Mouse (Mus musculus) cerebellum, adult 18-20 months (tissue): Measurements from ENCODE around the gene Pon1.

Source experiments
- DNase-seq, 2 experiments: peaks; one replicate each; pipeline ENCODE4 v3.0.0; 2021

Pon1 gene

GRCm38 (mm10) chr6:5174179-5174812 is 19.4 kb downstream of the Pon1 start:
- no peak for DNase-seq

GRCm38 (mm10) chr6:5172571-5172970 is 21.2 kb downstream of the Pon1 start:
- no peak for DNase-seq

- DNase-seq = no peak
Measured at GRCm38 (mm10) chr6:5171418-5171817, 22.3 kb downstream of the Pon1 start.

- DNase-seq = no peak
Measured at GRCm38 (mm10) chr6:5168158-5168557, 25.6 kb downstream of the Pon1 start.

- DNase-seq = no peak
Measured at GRCm38 (mm10) chr6:5167051-5167677, 26.6 kb downstream of the Pon1 start.

GRCm38 (mm10) chr6:5164855-5165254 is 28.9 kb downstream of the Pon1 start:
- DNase-seq = no peak

GRCm38 (mm10) chr6:5163507-5164144 is 30.1 kb downstream of the Pon1 start:
- DNase-seq = no peak

- DNase-seq = no peak
Measured at GRCm38 (mm10) chr6:5162052-5162451, 31.7 kb downstream of the Pon1 start.

GRCm38 (mm10) chr6:5159385-5159791 is 34.4 kb downstream of the Pon1 start:
- DNase-seq = no peak

GRCm38 (mm10) chr6:5156541-5157425 is 37.0 kb downstream of the Pon1 start:
- no peak for DNase-seq

GRCm38 (mm10) chr6:5155313-5155927 is 38.3 kb downstream of the Pon1 start:
- DNase-seq = no peak

- DNase-seq = no peak
Measured at GRCm38 (mm10) chr6:5154786-5155185, 39.0 kb downstream of the Pon1 start.

GRCm38 (mm10) chr6:5152185-5152584 is 41.6 kb downstream of the Pon1 start:
- no peak for DNase-seq

- no peak for DNase-seq
Measured at GRCm38 (mm10) chr6:5151171-5151570, 42.6 kb downstream of the Pon1 start.

GRCm38 (mm10) chr6:5149941-5150340 is 43.8 kb downstream of the Pon1 start:
- no peak for DNase-seq

- DNase-seq = no peak
Measured at GRCm38 (mm10) chr6:5147488-5148142, 46.1 kb downstream of the Pon1 start.

GRCm38 (mm10) chr6:5139666-5140065 is 54.1 kb downstream of the Pon1 start:
- no peak for DNase-seq

- no peak for DNase-seq
Measured at GRCm38 (mm10) chr6:5138875-5139631, 54.7 kb downstream of the Pon1 start.

GRCm38 (mm10) chr6:5136046-5136445 is 57.7 kb downstream of the Pon1 start:
- no peak for DNase-seq

GRCm38 (mm10) chr6:5134986-5135385 is 58.8 kb downstream of the Pon1 start:
- DNase-seq = no peak

- DNase-seq = no peak
Measured at GRCm38 (mm10) chr6:5129364-5130093, 64.2 kb downstream of the Pon1 start.
